Mouse (Mus musculus): Measurements from ENCODE around the gene Slc4a10. TPM values are rescaled to one million over a fixed set of nuclear protein-coding genes. Genes with fewer than 3 reads are reported as not detected.

Slc4a10 gene
- polyA plus RNA-seq, 1 experiment from 2014 or later: 0.20 TPM

DNA sequence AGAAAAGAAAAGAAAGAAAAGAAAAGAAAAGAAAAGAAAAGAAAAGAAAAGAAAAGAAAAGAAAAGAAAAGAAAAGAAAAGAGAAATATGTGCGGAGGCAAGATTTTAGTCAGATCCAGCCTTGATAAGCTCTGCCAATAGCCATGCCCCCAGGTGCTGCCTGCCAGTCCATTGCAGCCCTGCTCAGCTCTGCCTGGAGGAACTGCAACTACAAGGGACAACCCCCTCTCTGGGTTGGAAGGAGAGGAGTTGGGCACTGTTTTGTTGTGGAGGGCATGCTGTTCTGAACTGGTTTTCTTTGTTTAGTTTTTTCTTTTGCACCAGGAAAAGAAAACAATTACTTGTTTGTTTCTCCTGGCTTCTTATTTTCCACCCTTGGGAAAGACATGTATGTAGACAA, 54.3 kb downstream of the Slc4a10 start:
- H3K27ac ChIP-seq (ENCODE audit: low read length): no peak overlapping the region
- no peak overlapping the region for H3K4me3 ChIP-seq (ENCODE audit: low read length)
- H3K9ac ChIP-seq (replicated peaks; ENCODE audit: low read length): no peak overlapping the region
- 94% methylated on average over 1 of the region's 1 CpGs for WGBS
- H3K9me3 ChIP-seq (ENCODE audit: low read length): no peaks in the 10 kb centered on the region
- H3K27me3 ChIP-seq (ENCODE audit: insufficient read depth, low read length): no peaks in the 10 kb centered on the region
- no peaks in the 10 kb centered on the region for H3K4me1 ChIP-seq (ENCODE audit: insufficient read depth, low read length)
- no peak overlapping the region for H3K4me2 ChIP-seq (replicated peaks; ENCODE audit: low read depth, low read length)
- no peak for ATAC-seq (ENCODE audit: low FRiP score, low TSS enrichment)
- H3K36me3 ChIP-seq (ENCODE audit: insufficient read depth, low read length): no peaks in the 10 kb centered on the region

DNA sequence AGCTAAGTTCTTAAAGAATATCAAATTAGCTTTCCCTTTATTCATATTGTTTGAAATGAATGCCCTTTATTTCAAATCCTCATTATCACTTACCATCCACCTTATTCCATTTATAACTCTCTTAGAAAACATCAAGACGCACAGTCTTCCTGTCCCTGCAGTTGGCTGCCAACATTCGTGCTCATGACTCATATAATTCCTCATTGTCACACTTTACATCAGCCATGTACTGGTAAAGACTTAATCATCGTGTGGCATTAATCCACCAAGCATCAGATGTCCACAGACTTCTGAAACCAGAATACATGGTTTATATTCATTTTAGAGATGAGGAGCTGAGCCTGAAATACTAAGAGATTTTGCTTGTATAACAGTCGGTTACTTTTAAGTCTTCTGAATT, 69.1 kb downstream of the Slc4a10 start:
- Histone ChIP-seq H3K9ac (replicated peaks; ENCODE audit: low read length) (no peak overlapping the region), H3K4me2 (replicated peaks; ENCODE audit: low read depth, low read length) (no peak overlapping the region), H3K27me3 (ENCODE audit: insufficient read depth, low read length) (no peaks in the 10 kb centered on the region), H3K27ac (ENCODE audit: low read length) (no peak overlapping the region), H3K36me3 (ENCODE audit: insufficient read depth, low read length) (no peaks in the 10 kb centered on the region), H3K4me3 (ENCODE audit: low read length) (no peak overlapping the region), H3K9me3 (ENCODE audit: low read length) (no peaks in the 10 kb centered on the region), H3K4me1 (ENCODE audit: insufficient read depth, low read length) (no peaks in the 10 kb centered on the region)
- no peak for ATAC-seq (ENCODE audit: low FRiP score, low TSS enrichment)
- WGBS: 80% methylated on average over 4 of the region's 4 CpGs

DNA sequence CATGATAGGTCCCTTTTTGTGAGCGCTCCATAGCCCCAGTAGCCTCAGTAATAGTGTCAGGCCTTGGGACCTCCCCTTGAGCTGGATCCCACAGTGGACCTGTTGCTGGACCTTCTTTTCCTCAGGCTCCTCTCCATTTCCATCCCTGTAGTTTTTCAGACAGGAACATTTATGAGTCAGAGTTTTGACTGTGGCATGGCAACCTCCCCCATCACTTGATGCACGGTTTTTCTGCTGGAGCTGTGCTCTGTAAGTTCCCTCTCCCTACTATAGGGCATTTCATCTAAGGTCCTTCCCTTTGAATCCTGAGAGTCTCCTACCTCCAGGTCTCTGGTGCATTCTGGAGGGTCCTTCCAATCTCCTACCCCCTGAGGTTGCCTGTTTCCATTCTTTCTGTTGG, 83.7 kb downstream of the Slc4a10 start:
- no peak for ATAC-seq (ENCODE audit: low FRiP score, low TSS enrichment)
- 88% methylated on average over 2 of the region's 2 CpGs for WGBS

DNA sequence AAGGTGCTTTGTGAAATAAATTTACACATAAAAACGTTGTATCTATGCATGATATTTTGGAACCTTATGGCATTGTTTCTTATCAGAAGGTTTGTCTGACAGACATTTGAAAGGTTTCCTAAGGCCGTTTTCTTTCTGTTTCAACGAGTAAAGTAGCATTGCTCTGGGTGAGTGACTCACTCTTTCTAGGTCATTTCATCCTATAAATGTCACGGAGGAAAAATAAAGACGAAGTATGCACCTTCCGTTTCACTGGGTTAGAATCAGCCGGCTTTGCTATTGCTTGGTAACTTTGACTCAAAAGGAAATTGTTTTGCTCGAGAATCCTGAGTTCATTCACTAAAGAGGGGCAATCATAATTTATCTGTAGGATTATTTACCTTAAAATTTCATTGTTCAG, 88.6 kb downstream of the Slc4a10 start:
- Histone ChIP-seq H3K36me3 (ENCODE audit: insufficient read depth, low read length) (no peaks in the 10 kb centered on the region), H3K9ac (replicated peaks; ENCODE audit: low read length) (no peak overlapping the region), H3K4me3 (ENCODE audit: low read length) (no peak overlapping the region), H3K27me3 (ENCODE audit: insufficient read depth, low read length) (no peaks in the 10 kb centered on the region), H3K27ac (ENCODE audit: low read length) (no peak overlapping the region), H3K4me2 (replicated peaks; ENCODE audit: low read depth, low read length) (no peak overlapping the region), H3K9me3 (ENCODE audit: low read length) (no peaks in the 10 kb centered on the region), H3K4me1 (ENCODE audit: insufficient read depth, low read length) (no peaks in the 10 kb centered on the region)
- 21% methylated on average over 8 of the region's 8 CpGs for WGBS
- ATAC-seq (ENCODE audit: low FRiP score, low TSS enrichment): no peak

More for the DNA sequence above, 83.7 kb downstream of the Slc4a10 start:
- no peaks in the 10 kb centered on the region for H3K27me3 ChIP-seq (ENCODE audit: insufficient read depth, low read length)
- no peak overlapping the region for H3K4me2 ChIP-seq (replicated peaks; ENCODE audit: low read depth, low read length)
- no peaks in the 10 kb centered on the region for H3K4me1 ChIP-seq (ENCODE audit: insufficient read depth, low read length)
- no peaks in the 10 kb centered on the region for H3K9me3 ChIP-seq (ENCODE audit: low read length)
- no peak overlapping the region for H3K27ac ChIP-seq (ENCODE audit: low read length)
- H3K9ac ChIP-seq (replicated peaks; ENCODE audit: low read length): no peak overlapping the region
- H3K36me3 ChIP-seq (ENCODE audit: insufficient read depth, low read length): no peaks in the 10 kb centered on the region
- no peak overlapping the region for H3K4me3 ChIP-seq (ENCODE audit: low read length)

DNA sequence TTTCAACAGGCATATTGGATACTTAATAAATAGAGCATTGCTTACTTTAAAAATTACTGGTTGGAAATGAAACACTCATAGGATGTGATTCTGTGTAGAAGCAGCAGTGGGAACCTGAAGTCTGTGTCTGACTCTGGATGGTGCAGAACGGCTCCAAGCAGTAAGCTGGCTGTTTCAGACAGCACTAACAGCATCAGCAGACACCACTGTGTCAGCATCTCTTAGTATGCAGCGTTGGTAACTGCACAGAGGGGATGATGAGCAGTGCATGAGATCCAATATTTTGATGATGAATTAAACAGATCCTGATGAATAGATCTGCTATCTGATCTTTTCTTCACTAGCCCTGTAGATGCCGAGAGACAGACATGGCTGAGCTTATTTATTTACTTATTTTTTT, 101.4 kb downstream of the Slc4a10 start:
- H3K4me3 ChIP-seq (ENCODE audit: low read length): no peak overlapping the region
- H3K4me1 ChIP-seq (ENCODE audit: insufficient read depth, low read length): no peaks in the 10 kb centered on the region
- no peak overlapping the region for H3K27ac ChIP-seq (ENCODE audit: low read length)
- H3K27me3 ChIP-seq (ENCODE audit: insufficient read depth, low read length): no peaks in the 10 kb centered on the region
- no peaks in the 10 kb centered on the region for H3K36me3 ChIP-seq (ENCODE audit: insufficient read depth, low read length)
- H3K4me2 ChIP-seq (replicated peaks; ENCODE audit: low read depth, low read length): no peak overlapping the region
- H3K9me3 ChIP-seq (ENCODE audit: low read length): no peaks in the 10 kb centered on the region
- WGBS: 65% methylated on average over 3 of the region's 3 CpGs
- ATAC-seq (ENCODE audit: low FRiP score, low TSS enrichment): no peak
- no peak overlapping the region for H3K9ac ChIP-seq (replicated peaks; ENCODE audit: low read length)

DNA sequence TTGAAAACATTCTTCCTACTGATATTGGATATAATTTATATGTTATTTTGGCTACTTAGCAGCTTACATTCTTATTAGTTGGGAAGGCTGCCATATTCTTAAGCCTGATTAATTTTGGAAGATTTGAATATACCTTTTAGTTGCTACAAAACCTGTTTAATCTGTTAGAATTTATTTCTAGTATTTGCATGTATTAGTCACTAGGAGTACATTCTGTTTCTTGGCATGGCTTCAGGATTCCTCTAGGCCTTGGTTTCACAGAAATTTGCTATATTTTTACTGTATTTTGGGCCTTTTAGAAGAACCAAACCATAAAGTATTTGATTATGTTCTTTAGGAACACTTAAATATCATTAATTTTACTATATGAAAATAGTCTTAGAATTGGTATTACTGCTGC, 103.2 kb downstream of the Slc4a10 start:
- H3K9me3 ChIP-seq (ENCODE audit: low read length): no peaks in the 10 kb centered on the region
- no peak for ATAC-seq (ENCODE audit: low FRiP score, low TSS enrichment)

DNA sequence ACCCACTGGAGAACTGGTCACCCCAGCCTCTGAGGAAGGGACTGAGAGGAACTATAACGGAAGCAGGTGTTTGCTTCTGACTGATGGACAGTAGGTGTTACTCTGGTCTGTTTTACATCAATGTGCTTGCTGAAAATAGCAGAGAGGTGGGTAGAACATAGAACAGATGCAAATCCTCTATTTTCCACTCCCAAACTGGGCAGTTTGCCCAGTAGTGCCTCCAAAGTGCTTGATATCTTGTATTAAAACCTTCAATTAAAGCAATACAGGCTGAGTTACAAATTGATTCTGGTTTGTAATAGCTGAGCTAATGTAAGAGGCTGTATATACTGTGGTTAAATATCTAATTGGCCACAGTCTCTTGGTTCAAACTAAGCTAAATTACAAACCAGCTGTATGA, 104.6 kb downstream of the Slc4a10 start:
- Histone ChIP-seq H3K4me3 (ENCODE audit: low read length) (no peak overlapping the region), H3K4me1 (ENCODE audit: insufficient read depth, low read length) (no peaks in the 10 kb centered on the region), H3K27ac (ENCODE audit: low read length) (no peak overlapping the region), H3K9me3 (ENCODE audit: low read length) (no peaks in the 10 kb centered on the region), H3K9ac (replicated peaks; ENCODE audit: low read length) (no peak overlapping the region), H3K4me2 (replicated peaks; ENCODE audit: low read depth, low read length) (no peak overlapping the region), H3K36me3 (ENCODE audit: insufficient read depth, low read length) (no peaks in the 10 kb centered on the region), H3K27me3 (ENCODE audit: insufficient read depth, low read length) (no peaks in the 10 kb centered on the region)
- 78% methylated on average over 1 of the region's 1 CpGs for WGBS
- no peak for ATAC-seq (ENCODE audit: low FRiP score, low TSS enrichment)

More for the DNA sequence above, 103.2 kb downstream of the Slc4a10 start:
- H3K4me3 ChIP-seq (ENCODE audit: low read length): no peak overlapping the region
- no peaks in the 10 kb centered on the region for H3K36me3 ChIP-seq (ENCODE audit: insufficient read depth, low read length)
- H3K27ac ChIP-seq (ENCODE audit: low read length): no peak overlapping the region
- H3K9ac ChIP-seq (replicated peaks; ENCODE audit: low read length): no peak overlapping the region
- H3K4me2 ChIP-seq (replicated peaks; ENCODE audit: low read depth, low read length): no peak overlapping the region
- no peaks in the 10 kb centered on the region for H3K4me1 ChIP-seq (ENCODE audit: insufficient read depth, low read length)
- H3K27me3 ChIP-seq (ENCODE audit: insufficient read depth, low read length): no peaks in the 10 kb centered on the region

DNA sequence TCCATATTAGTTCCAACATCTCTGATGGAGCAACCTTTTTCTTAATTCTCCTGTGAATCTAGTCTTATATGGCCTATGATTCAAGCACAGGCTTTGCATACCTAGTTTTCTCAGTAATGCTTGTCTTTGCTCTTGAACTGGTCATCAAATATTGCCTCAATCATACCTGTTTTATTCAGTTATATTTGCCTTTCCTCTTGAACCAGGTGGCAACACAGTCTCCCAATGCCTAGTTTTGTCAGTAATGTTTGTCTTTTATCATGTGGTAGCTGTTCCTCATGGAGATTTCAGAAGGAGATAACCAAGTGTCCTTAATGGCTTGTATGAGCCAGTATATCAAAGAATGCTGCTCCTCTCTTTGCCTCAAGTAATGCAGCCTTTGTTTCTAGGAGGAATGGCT, 163.8 kb downstream of the Slc4a10 start:
- H3K9ac ChIP-seq (replicated peaks; ENCODE audit: low read length): no peak overlapping the region
- no peaks in the 10 kb centered on the region for H3K27me3 ChIP-seq (ENCODE audit: insufficient read depth, low read length)
- H3K4me3 ChIP-seq (ENCODE audit: low read length): no peak overlapping the region
- H3K4me1 ChIP-seq (ENCODE audit: insufficient read depth, low read length): no peaks in the 10 kb centered on the region
- H3K9me3 ChIP-seq (ENCODE audit: low read length): no peaks in the 10 kb centered on the region
- H3K27ac ChIP-seq (ENCODE audit: low read length): no peak overlapping the region
- ATAC-seq (ENCODE audit: low FRiP score, low TSS enrichment): no peak
- H3K4me2 ChIP-seq (replicated peaks; ENCODE audit: low read depth, low read length): no peak overlapping the region
- no peaks in the 10 kb centered on the region for H3K36me3 ChIP-seq (ENCODE audit: insufficient read depth, low read length)

DNA sequence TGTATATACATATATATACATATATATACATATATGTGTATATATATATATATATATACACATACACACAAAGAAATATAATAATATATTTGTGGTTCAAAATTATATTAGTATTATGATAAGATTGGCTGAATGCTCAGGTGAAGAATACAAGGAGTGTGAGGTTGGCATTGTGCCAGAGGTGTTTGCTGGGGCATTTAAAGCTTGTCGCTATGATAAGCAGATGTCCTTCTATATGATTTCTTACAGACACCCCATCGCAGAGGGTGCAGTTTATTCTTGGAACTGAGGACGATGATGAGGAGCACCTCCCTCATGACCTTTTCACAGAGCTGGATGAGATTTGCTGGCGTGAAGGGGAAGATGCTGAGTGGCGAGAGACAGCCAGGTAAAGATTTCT, 164.8 kb downstream of the Slc4a10 start:
- Histone ChIP-seq H3K4me3 (ENCODE audit: low read length) (no peak overlapping the region), H3K4me2 (replicated peaks; ENCODE audit: low read depth, low read length) (no peak overlapping the region), H3K9me3 (ENCODE audit: low read length) (no peaks in the 10 kb centered on the region), H3K9ac (replicated peaks; ENCODE audit: low read length) (no peak overlapping the region), H3K27me3 (ENCODE audit: insufficient read depth, low read length) (no peaks in the 10 kb centered on the region), H3K4me1 (ENCODE audit: insufficient read depth, low read length) (no peaks in the 10 kb centered on the region), H3K27ac (ENCODE audit: low read length) (no peak overlapping the region), H3K36me3 (ENCODE audit: insufficient read depth, low read length) (no peaks in the 10 kb centered on the region)
- no peak for ATAC-seq (ENCODE audit: low FRiP score, low TSS enrichment)
- 81% methylated on average over 5 of the region's 5 CpGs for WGBS

DNA sequence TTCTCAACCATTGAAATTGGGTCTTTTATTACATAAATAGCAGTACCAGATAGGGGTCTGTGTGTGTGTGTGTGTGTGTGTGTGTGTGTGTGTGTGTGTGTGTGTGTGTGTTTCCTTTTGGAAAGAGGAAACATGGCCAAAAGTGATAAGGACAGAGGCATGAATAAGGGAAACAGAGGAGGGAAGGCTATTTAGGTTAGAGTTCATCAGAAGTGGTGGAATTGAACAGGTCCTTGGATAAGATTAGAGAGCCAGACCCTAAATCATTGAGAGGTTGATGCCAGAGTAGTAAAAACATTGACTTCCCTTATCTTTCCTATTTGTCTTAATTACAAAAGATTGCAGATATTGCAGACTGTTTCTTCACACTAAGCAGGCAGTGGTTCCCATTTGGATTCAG, 181.3 kb downstream of the Slc4a10 start:
- Histone ChIP-seq H3K9ac (replicated peaks; ENCODE audit: low read length) (no peak overlapping the region), H3K27me3 (ENCODE audit: insufficient read depth, low read length) (no peaks in the 10 kb centered on the region), H3K36me3 (ENCODE audit: insufficient read depth, low read length) (no peaks in the 10 kb centered on the region), H3K27ac (ENCODE audit: low read length) (no peak overlapping the region), H3K4me2 (replicated peaks; ENCODE audit: low read depth, low read length) (no peak overlapping the region), H3K4me3 (ENCODE audit: low read length) (no peak overlapping the region), H3K9me3 (ENCODE audit: low read length) (no peaks in the 10 kb centered on the region), H3K4me1 (ENCODE audit: insufficient read depth, low read length) (no peaks in the 10 kb centered on the region)
- no peak for ATAC-seq (ENCODE audit: low FRiP score, low TSS enrichment)

DNA sequence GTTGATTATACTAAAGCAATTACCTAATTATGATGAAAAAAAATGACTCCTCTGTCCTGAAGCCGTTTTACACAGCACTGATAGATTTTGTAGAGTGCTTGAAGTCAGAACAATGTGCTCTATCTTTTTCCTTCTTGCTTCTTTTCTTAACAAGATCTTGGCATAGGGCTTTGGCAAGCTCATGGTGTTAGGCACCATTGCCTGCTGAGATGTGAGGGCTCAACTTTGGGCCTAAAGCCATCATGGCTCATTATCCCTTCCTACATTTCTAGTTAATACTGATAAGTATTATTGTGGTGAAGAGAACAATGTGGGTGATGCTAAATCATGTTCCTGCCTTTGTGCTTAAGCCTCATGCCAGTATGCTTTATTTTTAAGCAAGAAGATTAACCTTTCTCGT, 185.0 kb downstream of the Slc4a10 start:
- no peak overlapping the region for H3K9ac ChIP-seq (replicated peaks; ENCODE audit: low read length)
- H3K36me3 ChIP-seq (ENCODE audit: insufficient read depth, low read length): no peaks in the 10 kb centered on the region
- no peak overlapping the region for H3K4me3 ChIP-seq (ENCODE audit: low read length)
- no peak overlapping the region for H3K4me2 ChIP-seq (replicated peaks; ENCODE audit: low read depth, low read length)
- no peak overlapping the region for H3K27ac ChIP-seq (ENCODE audit: low read length)
- H3K4me1 ChIP-seq (ENCODE audit: insufficient read depth, low read length): no peaks in the 10 kb centered on the region
- H3K9me3 ChIP-seq (ENCODE audit: low read length): no peaks in the 10 kb centered on the region
- no peak for ATAC-seq (ENCODE audit: low FRiP score, low TSS enrichment)
- no peaks in the 10 kb centered on the region for H3K27me3 ChIP-seq (ENCODE audit: insufficient read depth, low read length)
- WGBS: 86% methylated on average over 2 of the region's 2 CpGs
